Mouse (Mus musculus) heart, embryonic 15.5 days (tissue): ENCODE data around the gene Jarid2. TPM values are rescaled to one million over a fixed set of nuclear protein-coding genes. Genes with fewer than 3 reads are reported as not detected.
"Not testable (repeated sequence)": the region's sequence is repeated elsewhere in the genome, so short reads cannot be mapped to it uniquely, and the experiment has no call there.

Experiments used
- ATAC-seq: fragments of 200-750 bp; cut with Nextera tagmentation; replicated peaks from 2 replicates; pipeline ENCODE4 v1.8.0; 2017; ENCODE audit warnings: low read depth, moderate TSS enrichment; ENCODE audit not compliant: insufficient number of reproducible peaks, insufficient read depth, low FRiP score
- H3K27ac ChIP-seq: fragments of 300-500 bp; sonication (generic); 2 replicates; pipeline ENCODE4 v1.5.1; 2015; ENCODE audit warnings: mild to moderate bottlenecking, inconsistent platforms
- H3K27me3 ChIP-seq: fragments of 300-500 bp; sonication (generic); 2 replicates; pipeline ENCODE4 v1.6.1; 2015; ENCODE audit warnings: inconsistent platforms
- H3K36me3 ChIP-seq: fragments of 300-500 bp; sonication (generic); 2 replicates; pipeline ENCODE4 v1.6.1; 2015; ENCODE audit warnings: mild to moderate bottlenecking, inconsistent platforms
- H3K4me1 ChIP-seq: fragments of 300-500 bp; sonication (generic); replicated peaks from 2 replicates; pipeline ENCODE4 v1.6.1; 2015; ENCODE audit warnings: inconsistent platforms
- H3K4me2 ChIP-seq: fragments of 300-500 bp; sonication (generic); 2 replicates; pipeline ENCODE4 v1.6.1; 2015; ENCODE audit warnings: inconsistent platforms, mild to moderate bottlenecking, moderate library complexity
- H3K4me3 ChIP-seq: fragments of 300-500 bp; sonication (generic); 2 replicates; pipeline ENCODE4 v1.5.1; 2015; ENCODE audit warnings: mild to moderate bottlenecking, inconsistent platforms
- H3K9ac ChIP-seq: fragments of 300-500 bp; sonication (generic); 2 replicates; pipeline ENCODE4 v1.6.1; 2015; ENCODE audit warnings: mild to moderate bottlenecking, inconsistent platforms
- H3K9me3 ChIP-seq: fragments of 300-500 bp; sonication (generic); replicated peaks from 2 replicates; pipeline ENCODE4 v1.6.1; 2016; ENCODE audit warnings: inconsistent platforms
- WGBS: fragments of 180-500 bp; shearing (Covaris S2); methylation state at CpG from one replicate; pipeline ENCODE4 v1.1.7; 2015; ENCODE audit warnings: mixed read lengths; 5-methylcytosine and 5-hydroxymethylcytosine counted together
- polyA plus RNA-seq: library from polyadenylated mRNA; unstranded; fragments of >200 nt; fragmentation: Nextera tagmentation; extraction: Ambion mirVana; gene quantifications from 2 replicates; pipeline ENCODE4 v1.2.1, GENCODE M21; 2015

The Jarid2 gene
- polyA plus RNA-seq, 1 experiment from 2014 or later = 19.0 TPM

- 57% methylated on average over 3 of the region's 3 CpGs for WGBS
- Histone ChIP-seq H3K9ac (no peak overlapping the region), H3K4me2 (no peak overlapping the region), H3K4me3 (no peak overlapping the region), H3K27me3 (no peaks in the 10 kb centered on the region), H3K27ac (no peak overlapping the region), H3K36me3 (no peaks in the 10 kb centered on the region), H3K4me1 (peaks cover 17% of the 10 kb centered on the region), H3K9me3 (no peaks in the 10 kb centered on the region)
- ATAC-seq = no peak
Measured at GRCm38 (mm10) chr13:44852024-44852423, 122.8 kb downstream of the Jarid2 start.

GRCm38 (mm10) chr13:44865566-44865965 is 136.3 kb downstream of the Jarid2 start:
- Histone ChIP-seq H3K27ac (no peak overlapping the region), H3K4me1 (peaks cover 23% of the 10 kb centered on the region), H3K9me3 (no peaks in the 10 kb centered on the region), H3K36me3 (no peaks in the 10 kb centered on the region), H3K27me3 (no peaks in the 10 kb centered on the region), H3K4me2 (no peak overlapping the region), H3K9ac (no peak overlapping the region), H3K4me3 (no peak overlapping the region)
- no peak for ATAC-seq
- WGBS = 92% methylated on average over 2 of the region's 2 CpGs

GRCm38 (mm10) chr13:44868037-44868650 is 138.9 kb downstream of the Jarid2 start:
- Histone ChIP-seq H3K4me2 (no peak overlapping the region), H3K27me3 (no peaks in the 10 kb centered on the region), H3K27ac (no peak overlapping the region), H3K9me3 (no peaks in the 10 kb centered on the region), H3K36me3 (no peaks in the 10 kb centered on the region), H3K4me1 (peaks cover 16% of the 10 kb centered on the region), H3K4me3 (no peak overlapping the region), H3K9ac (no peak overlapping the region)
- WGBS = 62% methylated on average over 4 of the region's 4 CpGs
- no peak for ATAC-seq

GRCm38 (mm10) chr13:44869418-44870119 is 140.3 kb downstream of the Jarid2 start:
- H3K4me3 ChIP-seq, H3K4me2 ChIP-seq, H3K9me3 ChIP-seq, H3K27ac ChIP-seq, H3K27me3 ChIP-seq, H3K9ac ChIP-seq, H3K36me3 ChIP-seq: not testable (repeated sequence)
- 68% methylated on average over 47 of the region's 47 CpGs for WGBS
- peak; percentile 100 for ATAC-seq
- H3K4me1 ChIP-seq = peaks cover 19% of the 10 kb centered on the region

- H3K27ac ChIP-seq = no peak overlapping the region
- H3K9ac ChIP-seq = no peak overlapping the region
- no peak overlapping the region for H3K4me3 ChIP-seq
- WGBS = 67% methylated on average over 2 of the region's 2 CpGs
- H3K4me1 ChIP-seq = peaks cover 31% of the 10 kb centered on the region
- no peak overlapping the region for H3K4me2 ChIP-seq
- peaks cover 8% of the 10 kb centered on the region; the same call in 1 of the 2 replicates for H3K36me3 ChIP-seq
- no peaks in the 10 kb centered on the region for H3K27me3 ChIP-seq
- ATAC-seq = no peak
- H3K9me3 ChIP-seq = no peaks in the 10 kb centered on the region
Measured at GRCm38 (mm10) chr13:44876799-44877198, 147.5 kb downstream of the Jarid2 start.

- Histone ChIP-seq H3K27ac (peak overlapping the region; percentile 37; the same call in 1 of the 2 replicates), H3K4me3 (no peak overlapping the region), H3K9me3 (no peaks in the 10 kb centered on the region), H3K4me2 (no peak overlapping the region), H3K36me3 (no peaks in the 10 kb centered on the region; the same call in 1 of the 2 replicates), H3K4me1 (peaks cover 28% of the 10 kb centered on the region), H3K27me3 (no peaks in the 10 kb centered on the region), H3K9ac (no peak overlapping the region)
- ATAC-seq = no peak
- WGBS = 89% methylated on average over 4 of the region's 4 CpGs
Measured at GRCm38 (mm10) chr13:44881001-44881400, 151.7 kb downstream of the Jarid2 start.

GRCm38 (mm10) chr13:44886221-44886620 is 156.9 kb downstream of the Jarid2 start:
- no peak overlapping the region for H3K4me2 ChIP-seq
- H3K4me1 ChIP-seq = peaks cover 4% of the 10 kb centered on the region; the same call in 1 of the 2 replicates
- no peaks in the 10 kb centered on the region for H3K27me3 ChIP-seq
- no peaks in the 10 kb centered on the region for H3K9me3 ChIP-seq
- no peak overlapping the region for H3K4me3 ChIP-seq
- WGBS = 92% methylated on average over 2 of the region's 2 CpGs
- H3K27ac ChIP-seq = no peak overlapping the region
- H3K9ac ChIP-seq = no peak overlapping the region
- ATAC-seq = no peak
- peaks cover under 1% of the 10 kb centered on the region; the same call in 1 of the 2 replicates for H3K36me3 ChIP-seq

- ATAC-seq = no peak
- Histone ChIP-seq H3K4me1 (peaks cover 9% of the 10 kb centered on the region), H3K27me3 (no peaks in the 10 kb centered on the region), H3K4me3 (no peak overlapping the region), H3K36me3 (peaks cover 4% of the 10 kb centered on the region; the same call in 1 of the 2 replicates), H3K27ac (no peak overlapping the region), H3K9ac (no peak overlapping the region), H3K4me2 (no peak overlapping the region), H3K9me3 (no peaks in the 10 kb centered on the region)
- 61% methylated on average over 2 of the region's 2 CpGs for WGBS
Measured at GRCm38 (mm10) chr13:44890612-44891011, 161.3 kb downstream of the Jarid2 start.

GRCm38 (mm10) chr13:44891813-44892730 is 162.8 kb downstream of the Jarid2 start:
- no peaks in the 10 kb centered on the region for H3K27me3 ChIP-seq
- peaks cover 9% of the 10 kb centered on the region for H3K4me1 ChIP-seq
- no peak overlapping the region for H3K4me2 ChIP-seq
- H3K27ac ChIP-seq = no peak overlapping the region
- H3K4me3 ChIP-seq = no peak overlapping the region
- peaks cover 14% of the 10 kb centered on the region for H3K36me3 ChIP-seq
- no peaks in the 10 kb centered on the region for H3K9me3 ChIP-seq
- no peak overlapping the region for H3K9ac ChIP-seq
- no peak for ATAC-seq
- WGBS = 63% methylated on average over 5 of the region's 5 CpGs

GRCm38 (mm10) chr13:44896211-44896610 is 166.9 kb downstream of the Jarid2 start:
- Histone ChIP-seq H3K4me2 (no peak overlapping the region), H3K9me3 (no peaks in the 10 kb centered on the region), H3K4me1 (peaks cover 5% of the 10 kb centered on the region), H3K4me3 (no peak overlapping the region), H3K9ac (no peak overlapping the region), H3K27ac (no peak overlapping the region), H3K36me3 (peaks cover 27% of the 10 kb centered on the region), H3K27me3 (no peaks in the 10 kb centered on the region)
- no peak for ATAC-seq
- WGBS = 90% methylated on average over 12 of the region's 12 CpGs

- Histone ChIP-seq H3K4me1 (peaks cover 5% of the 10 kb centered on the region), H3K4me3 (no peak overlapping the region), H3K27me3 (no peaks in the 10 kb centered on the region), H3K27ac (no peak overlapping the region), H3K9ac (no peak overlapping the region), H3K36me3 (peaks cover 30% of the 10 kb centered on the region), H3K9me3 (no peaks in the 10 kb centered on the region), H3K4me2 (no peak overlapping the region)
- 92% methylated on average over 6 of the region's 6 CpGs for WGBS
- ATAC-seq = no peak
Measured at GRCm38 (mm10) chr13:44902299-44902698, 173.0 kb downstream of the Jarid2 start.
